Mouse (Mus musculus) ES-Bruce4 (cell line): ENCODE measurements at regions not wholly inside any gene's neighbourhood (a gene's known extent, or its start where the extent isn't known, plus 50 kb on each side); places are given as distances from the start of the nearest gene placed in this dataset.
"Not testable (repeated sequence)": the region's sequence is repeated elsewhere in the genome, so short reads cannot be mapped to it uniquely, and the experiment has no call there.

Source experiments
- H3K27ac ChIP-seq: 2 replicates; pipeline ENCODE4 v1.5.1; 2012; ENCODE audit warnings: low read length, inconsistent platforms; ENCODE audit not compliant: insufficient read depth
- H3K27me3 ChIP-seq: 2 replicates; pipeline ENCODE4 v1.6.1; 2012; ENCODE audit warnings: mild to moderate bottlenecking, low read length, inconsistent platforms; ENCODE audit not compliant: control insufficient read depth, poor library complexity, insufficient read depth, severe bottlenecking
- H3K36me3 ChIP-seq: 2 replicates; pipeline ENCODE4 v1.6.1; 2012; ENCODE audit warnings: inconsistent platforms, mild to moderate bottlenecking, low read length, moderate library complexity; ENCODE audit not compliant: control insufficient read depth, poor library complexity, insufficient read depth, severe bottlenecking
- H3K4me1 ChIP-seq: one replicate; pipeline ENCODE4 v1.8.1; 2011; ENCODE audit warnings: low read length; ENCODE audit not compliant: control insufficient read depth, insufficient read depth
- H3K4me3 ChIP-seq: 2 replicates; pipeline ENCODE4 v1.5.1; 2011; ENCODE audit warnings: low read depth, mild to moderate bottlenecking, low read length
- H3K9ac ChIP-seq: 2 replicates; pipeline ENCODE4 v1.6.1; 2012; ENCODE audit warnings: low read depth, mild to moderate bottlenecking, inconsistent platforms; ENCODE audit not compliant: poor library complexity, severe bottlenecking
- H3K9me3 ChIP-seq: replicated peaks from 2 replicates; pipeline ENCODE4 v1.6.1; 2012; ENCODE audit warnings: mild to moderate bottlenecking, low read length, inconsistent platforms; ENCODE audit not compliant: control insufficient read depth, poor library complexity, insufficient read depth, severe bottlenecking
- CTCF ChIP-seq: IDR thresholded peaks from one replicate; pipeline ENCODE4 v1.8.1; 2011; ENCODE audit warnings: low read depth, low read length
- EP300 ChIP-seq: IDR thresholded peaks from 2 replicates; pipeline ENCODE4 v1.6.1; 2011; ENCODE audit warnings: low read depth, low read length; ENCODE audit not compliant: insufficient read depth
- POLR2A ChIP-seq: IDR thresholded peaks from one replicate; pipeline ENCODE4 v1.8.1; 2011; ENCODE audit warnings: low read length; ENCODE audit not compliant: insufficient read depth

DNA sequence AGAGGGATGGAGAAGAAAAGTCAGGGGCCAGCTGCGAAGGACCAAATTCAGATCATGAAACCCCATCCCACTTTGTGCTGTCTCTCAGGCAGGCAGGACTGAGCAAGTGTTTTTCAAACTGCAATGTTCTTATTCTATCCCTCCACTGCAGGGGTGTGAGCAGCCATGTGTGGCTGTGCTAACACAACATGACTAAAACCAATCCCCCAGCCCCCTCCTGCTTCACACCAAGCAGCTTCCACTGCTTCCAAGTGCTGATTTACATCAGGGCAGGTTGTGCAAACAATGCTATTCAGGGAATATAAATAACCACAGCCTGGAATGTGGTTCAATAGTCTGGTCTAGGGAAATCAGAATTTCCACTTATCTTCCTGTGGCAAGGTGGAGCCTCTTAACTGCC, 517.0 kb upstream of the Brinp1 start:
- Histone ChIP-seq H3K36me3 (no peaks in the 10 kb centered on the region), H3K4me3 (no peak overlapping the region), H3K9ac (no peak overlapping the region), H3K27me3 (no peaks in the 10 kb centered on the region), H3K27ac (no peak overlapping the region), H3K4me1 (no peaks in the 10 kb centered on the region), H3K9me3 (no peaks in the 10 kb centered on the region)
- TF ChIP-seq EP300 (no peak), CTCF (no peak), POLR2A (no peak)

- no peak overlapping the region for H3K4me3 ChIP-seq
- no peaks in the 10 kb centered on the region for H3K36me3 ChIP-seq
- no peak overlapping the region for H3K27ac ChIP-seq
- no peaks in the 10 kb centered on the region for H3K9me3 ChIP-seq
- H3K27me3 ChIP-seq, result no peaks in the 10 kb centered on the region
- no peak overlapping the region for H3K9ac ChIP-seq
- TF ChIP-seq EP300, result no peak
- TF ChIP-seq CTCF, result no peak
- TF ChIP-seq POLR2A, result no peak
- H3K4me1 ChIP-seq, result no peaks in the 10 kb centered on the region
Measured at GRCm38 (mm10) chr4:69459990-69460389, 505.8 kb upstream of the Brinp1 start.

DNA sequence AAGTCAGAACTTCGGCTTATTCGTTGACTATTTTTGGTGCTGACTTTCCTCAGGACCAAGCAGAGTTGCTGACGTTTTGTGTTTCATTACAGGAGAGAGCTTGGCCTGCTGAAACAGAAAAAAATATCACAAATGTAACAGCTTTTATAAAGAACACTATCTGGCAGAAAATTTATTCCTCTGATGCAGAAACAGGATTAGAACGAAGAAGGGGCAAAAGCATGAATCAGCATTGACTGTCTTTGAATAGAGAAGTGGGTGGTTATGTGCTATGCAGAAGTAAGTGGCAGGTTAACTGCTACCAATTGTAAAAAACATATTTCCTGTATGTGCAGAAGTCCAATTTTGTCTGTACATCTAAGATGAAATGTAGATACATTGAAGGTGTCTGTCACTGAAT, 502.2 kb upstream of the Brinp1 start:
- no peak overlapping the region for H3K27ac ChIP-seq
- no peak overlapping the region for H3K9ac ChIP-seq
- no peak overlapping the region for H3K4me3 ChIP-seq
- no peaks in the 10 kb centered on the region for H3K4me1 ChIP-seq
- TF ChIP-seq POLR2A (no peak), CTCF (no peak), EP300 (no peak)
- no peaks in the 10 kb centered on the region for H3K36me3 ChIP-seq
- H3K27me3 ChIP-seq, result no peaks in the 10 kb centered on the region
- no peaks in the 10 kb centered on the region for H3K9me3 ChIP-seq

- Histone ChIP-seq H3K27me3 (no peaks in the 10 kb centered on the region), H3K9me3 (no peaks in the 10 kb centered on the region), H3K4me3 (no peak overlapping the region), H3K27ac (no peak overlapping the region), H3K36me3 (no peaks in the 10 kb centered on the region), H3K9ac (no peak overlapping the region), H3K4me1 (no peaks in the 10 kb centered on the region)
- TF ChIP-seq CTCF (no peak), POLR2A (no peak), EP300 (no peak)
Measured at GRCm38 (mm10) chr4:69446161-69446560, 492.0 kb upstream of the Brinp1 start.

GRCm38 (mm10) chr4:69443956-69444355, 489.8 kb upstream of the Brinp1 start:
- H3K4me3 ChIP-seq, result no peak overlapping the region
- H3K9ac ChIP-seq, result no peak overlapping the region
- no peak for TF ChIP-seq EP300
- TF ChIP-seq CTCF, result no peak
- TF ChIP-seq POLR2A, result no peak
- H3K27me3 ChIP-seq, result no peaks in the 10 kb centered on the region
- H3K9me3 ChIP-seq, result no peaks in the 10 kb centered on the region
- no peaks in the 10 kb centered on the region for H3K36me3 ChIP-seq
- H3K4me1 ChIP-seq, result no peaks in the 10 kb centered on the region
- no peak overlapping the region for H3K27ac ChIP-seq

DNA sequence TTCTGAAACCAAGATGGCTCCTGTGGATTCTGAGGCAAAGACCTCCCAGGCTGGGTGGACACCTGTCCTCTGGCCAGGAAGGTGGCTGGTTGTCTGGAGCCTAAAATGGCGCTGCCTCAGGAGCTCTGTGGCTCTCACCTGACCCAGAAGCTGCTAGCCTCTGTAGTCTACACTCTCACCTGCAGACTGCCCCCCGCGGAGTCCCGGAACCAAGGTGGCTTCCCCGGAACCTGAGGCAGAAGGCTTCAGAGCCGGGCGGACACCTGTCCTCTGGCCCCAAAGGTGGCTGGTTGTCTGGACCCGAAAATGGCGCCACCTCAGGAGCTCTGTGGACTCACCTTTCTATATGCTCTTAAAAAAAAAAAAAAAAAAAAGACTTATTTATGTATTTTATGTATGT, 481.2 kb upstream of the Brinp1 start:
- H3K36me3 ChIP-seq, result no peaks in the 10 kb centered on the region
- no peak overlapping the region for H3K27ac ChIP-seq
- H3K4me3 ChIP-seq, result no peak overlapping the region
- TF ChIP-seq POLR2A, result no peak
- no peak for TF ChIP-seq EP300
- no peak for TF ChIP-seq CTCF
- H3K27me3 ChIP-seq, result no peaks in the 10 kb centered on the region
- peaks cover 8% of the 10 kb centered on the region; the same call in 1 of the 2 replicates for H3K9me3 ChIP-seq
- no peaks in the 10 kb centered on the region for H3K4me1 ChIP-seq
- H3K9ac ChIP-seq, result no peak overlapping the region

DNA sequence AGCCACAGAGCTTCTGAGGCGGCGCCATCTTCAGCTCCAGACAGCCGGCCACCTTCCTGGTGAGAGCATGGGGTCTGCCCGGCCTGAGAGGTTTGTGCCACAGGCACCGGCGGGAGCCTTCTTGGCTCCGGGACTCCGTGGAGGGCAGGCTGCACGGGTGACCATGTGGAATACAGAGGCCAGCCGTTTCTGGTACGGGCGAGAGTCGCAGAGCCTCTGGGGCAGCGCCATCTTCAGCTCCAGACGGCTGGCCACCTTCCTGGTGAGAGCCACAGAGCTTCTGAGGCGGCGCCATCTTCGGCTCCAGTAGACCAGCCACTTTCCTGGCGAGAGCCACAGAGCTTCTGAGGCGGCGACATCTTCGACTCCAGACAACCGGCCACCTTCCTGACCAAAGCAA, 456.2 kb upstream of the Brinp1 start:
- H3K27ac ChIP-seq, H3K27me3 ChIP-seq, H3K9me3 ChIP-seq, H3K36me3 ChIP-seq, H3K4me1 ChIP-seq, H3K9ac ChIP-seq, H3K4me3 ChIP-seq: not testable (repeated sequence)
